Mouse (Mus musculus): ENCODE measurements around the gene Dkk3. TPM values are rescaled to one million over a fixed set of nuclear protein-coding genes. Genes with fewer than 3 reads are reported as not detected.

The Dkk3 gene
- 5.8 and 6.4 TPM in 2 replicates for polyA plus RNA-seq (2015; fragmentation: Nextera tagmentation; extraction: Ambion mirVana)

DNA sequence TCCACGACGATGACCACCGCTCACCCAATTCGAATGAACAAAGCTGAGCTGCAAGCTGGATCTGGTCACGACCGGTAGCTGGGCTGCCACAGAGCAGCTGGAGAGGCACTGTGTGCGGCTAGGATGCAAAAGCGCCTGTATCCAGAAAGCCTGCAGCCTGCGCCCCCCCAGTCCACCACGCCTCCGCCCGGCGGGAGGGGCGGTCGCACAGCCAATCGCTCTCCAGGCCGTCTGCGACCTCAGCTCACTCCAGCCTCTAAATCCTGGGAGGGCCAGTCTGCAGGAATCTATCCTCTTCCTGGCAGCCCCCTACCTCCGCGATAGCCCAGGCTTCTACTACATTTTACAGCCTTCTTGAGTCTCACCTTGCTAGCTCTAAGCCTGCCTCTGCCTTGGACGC is at the start of gene Dkk3:
TSS of gene Dkk3 (minus strand) at position 116 of the 400 bp plus-strand sequence.
- Histone ChIP-seq H3K9me3 (replicated peaks) (no peaks in the 10 kb centered on the region), H3K4me1 (replicated peaks) (peaks cover 14% of the 10 kb centered on the region), H3K9ac (no peak within 1 kb of the TSS), H3K27me3 (peaks cover 39% of the 10 kb centered on the region), H3K4me2 (peak within 1 kb of the TSS; percentile 50), H3K27ac (no peak within 1 kb of the TSS), H3K36me3 (no peaks in the 10 kb centered on the region), H3K4me3 (replicated peaks) (peak within 1 kb of the TSS; percentile 50)
- 6% methylated on average over 21 of the region's 21 CpGs for WGBS (ENCODE audit: insufficient replicate concordance)
- peak; percentile 26; the same call in 1 of the 2 replicates for ATAC-seq (ENCODE audit: low read depth)
- DNase-seq = no peak

DNA sequence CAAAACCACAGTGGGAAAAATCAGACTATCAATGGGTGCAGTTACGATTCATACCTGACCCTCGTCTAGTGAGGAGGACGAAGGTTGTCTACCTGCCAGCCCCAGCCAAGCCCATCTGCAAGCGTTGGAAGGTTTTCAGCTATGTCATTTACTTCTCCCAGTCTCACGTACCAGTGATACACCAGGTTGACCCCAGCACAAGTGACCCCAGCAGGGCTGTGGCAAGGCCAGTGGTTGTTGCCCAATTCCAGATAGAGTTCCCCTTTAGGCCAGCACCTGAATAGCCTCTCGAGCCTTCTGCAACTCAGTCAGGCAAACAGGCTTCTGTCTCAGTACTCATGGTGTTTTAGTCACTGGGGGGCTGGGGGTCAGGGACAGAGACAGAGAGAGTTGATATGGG is 48.9 kb upstream of the Dkk3 start:
- H3K9me3 ChIP-seq (replicated peaks) = no peaks in the 10 kb centered on the region
- H3K4me3 ChIP-seq (replicated peaks) = no peak overlapping the region
- H3K27ac ChIP-seq = no peak overlapping the region
- peaks cover 12% of the 10 kb centered on the region for H3K4me1 ChIP-seq (replicated peaks)
- no peak overlapping the region for H3K9ac ChIP-seq
- DNase-seq (no peak), ATAC-seq (ENCODE audit: low read depth) (no peak)
- H3K27me3 ChIP-seq = no peaks in the 10 kb centered on the region
- no peaks in the 10 kb centered on the region for H3K36me3 ChIP-seq
- 69% methylated on average over 6 of the region's 6 CpGs for WGBS (ENCODE audit: insufficient replicate concordance)
- no peak overlapping the region for H3K4me2 ChIP-seq

DNA sequence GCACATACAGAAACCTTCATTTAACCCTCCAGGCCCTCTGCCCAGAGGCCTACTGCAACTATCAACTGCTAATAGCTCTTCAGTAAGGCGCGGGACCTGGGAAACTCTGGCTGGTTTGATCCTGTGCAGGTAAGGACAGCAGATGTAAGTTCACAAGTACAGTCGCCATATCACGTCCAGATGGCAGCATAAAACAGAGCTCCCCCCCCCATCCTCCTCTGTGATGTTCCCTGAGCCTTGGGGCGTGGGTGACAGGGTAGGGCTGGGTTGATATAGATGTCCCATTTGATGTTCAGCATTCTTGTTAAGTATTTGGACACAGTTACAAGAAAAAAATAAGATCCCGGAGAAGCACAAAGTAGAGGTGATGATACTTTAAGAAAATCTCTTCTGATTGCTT is 46.7 kb upstream of the Dkk3 start:
- Histone ChIP-seq H3K36me3 (no peaks in the 10 kb centered on the region), H3K4me2 (no peak overlapping the region), H3K4me1 (replicated peaks) (peaks cover 12% of the 10 kb centered on the region), H3K4me3 (replicated peaks) (no peak overlapping the region), H3K9me3 (replicated peaks) (no peaks in the 10 kb centered on the region), H3K27me3 (no peaks in the 10 kb centered on the region), H3K9ac (no peak overlapping the region), H3K27ac (no peak overlapping the region)
- ATAC-seq (ENCODE audit: low read depth) (no peak), DNase-seq (no peak)
- 63% methylated on average over 6 of the region's 6 CpGs for WGBS (ENCODE audit: insufficient replicate concordance)

DNA sequence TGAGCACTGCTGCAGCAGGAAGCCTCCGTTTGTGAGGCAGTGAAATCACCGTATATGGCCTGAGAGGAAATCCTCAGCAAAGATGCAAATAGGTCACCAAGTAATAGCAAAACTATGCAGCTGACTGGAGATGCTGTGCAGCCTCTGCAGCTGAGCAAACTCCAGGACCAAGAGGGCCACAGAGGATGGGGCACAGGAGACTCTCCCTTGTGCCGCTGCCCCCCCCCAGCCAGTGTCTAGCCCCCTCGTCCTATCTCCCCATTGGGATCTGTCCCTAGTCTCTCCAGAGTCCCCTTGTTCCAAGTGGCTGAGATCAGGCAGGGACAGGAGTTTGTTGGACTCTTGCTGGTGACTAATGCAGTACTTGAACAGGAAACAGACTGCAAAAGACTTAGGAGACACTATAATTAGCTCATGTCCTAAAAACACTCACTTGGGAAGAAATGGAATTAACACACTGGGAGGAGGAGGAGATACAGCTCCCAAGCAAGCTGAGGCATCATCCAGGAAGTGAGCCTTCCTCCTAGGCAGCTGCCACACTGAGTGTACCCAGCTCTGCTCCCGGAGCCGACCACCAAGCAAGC is 45.6 kb upstream of the Dkk3 start:
- Histone ChIP-seq H3K4me3 (replicated peaks) (no peak overlapping the region), H3K27me3 (no peaks in the 10 kb centered on the region), H3K4me2 (no peak overlapping the region), H3K9ac (no peak overlapping the region), H3K9me3 (replicated peaks) (no peaks in the 10 kb centered on the region), H3K4me1 (replicated peaks) (peaks cover 12% of the 10 kb centered on the region), H3K36me3 (no peaks in the 10 kb centered on the region), H3K27ac (peak overlapping the region; percentile 43)
- ATAC-seq (ENCODE audit: low read depth) (no peak), DNase-seq (no peak)
- 31% methylated on average over 6 of the region's 6 CpGs for WGBS (ENCODE audit: insufficient replicate concordance)

DNA sequence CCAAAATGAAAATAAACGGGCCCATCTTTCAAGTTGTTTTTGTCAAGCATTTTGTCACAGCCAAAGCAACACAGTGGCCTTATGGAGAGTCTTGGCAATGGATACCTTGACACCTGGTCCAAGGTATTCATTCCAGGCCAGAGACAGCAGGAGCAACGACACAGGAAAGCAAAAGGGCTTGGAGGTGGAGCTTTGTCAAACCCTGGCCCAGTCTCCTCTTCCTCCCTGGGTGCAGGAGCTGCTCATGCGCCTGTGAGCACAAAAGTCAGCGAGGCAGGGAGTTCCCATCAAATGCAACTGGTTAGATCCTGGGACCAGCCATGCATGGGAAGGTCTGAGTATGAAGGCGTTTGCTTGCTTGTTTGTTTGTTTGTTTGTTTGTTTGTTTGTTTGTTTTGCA is 45.1 kb upstream of the Dkk3 start:
- no peak overlapping the region for H3K4me3 ChIP-seq (replicated peaks)
- no peak overlapping the region for H3K9ac ChIP-seq
- WGBS (ENCODE audit: insufficient replicate concordance) = 51% methylated on average over 5 of the region's 5 CpGs
- ATAC-seq (ENCODE audit: low read depth) (no peak), DNase-seq (no peak)
- no peaks in the 10 kb centered on the region for H3K9me3 ChIP-seq (replicated peaks)
- H3K4me2 ChIP-seq = no peak overlapping the region
- H3K27me3 ChIP-seq = no peaks in the 10 kb centered on the region
- peaks cover 10% of the 10 kb centered on the region for H3K4me1 ChIP-seq (replicated peaks)
- no peak overlapping the region for H3K27ac ChIP-seq
- H3K36me3 ChIP-seq = no peaks in the 10 kb centered on the region

DNA sequence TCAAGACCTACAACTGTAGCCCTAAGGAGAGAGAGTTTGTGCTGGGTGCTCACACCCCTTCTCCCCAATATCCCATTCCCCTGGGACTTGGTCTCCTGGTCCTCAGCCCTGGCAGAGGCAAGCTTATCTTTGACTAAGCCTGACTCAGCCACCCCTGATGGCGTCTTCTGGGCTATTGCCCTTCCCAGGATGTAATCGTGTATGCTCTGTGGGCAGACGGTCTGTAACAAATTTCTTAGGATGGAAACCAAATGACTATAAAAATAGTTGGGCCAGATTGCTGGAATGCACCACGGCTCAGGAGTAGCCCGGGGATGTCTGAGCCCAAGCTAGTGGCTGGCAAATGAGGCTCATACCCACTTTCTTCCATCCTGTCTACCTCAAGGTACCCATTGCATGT is 44.0 kb upstream of the Dkk3 start:
- no peak overlapping the region for H3K9ac ChIP-seq
- 66% methylated on average over 5 of the region's 5 CpGs for WGBS (ENCODE audit: insufficient replicate concordance)
- H3K4me1 ChIP-seq (replicated peaks) = no peaks in the 10 kb centered on the region
- no peak overlapping the region; the same call in 1 of the 2 replicates for H3K27ac ChIP-seq
- H3K4me3 ChIP-seq (replicated peaks) = no peak overlapping the region
- H3K27me3 ChIP-seq = no peaks in the 10 kb centered on the region
- H3K36me3 ChIP-seq = no peaks in the 10 kb centered on the region
- no peak for DNase-seq
- no peak for ATAC-seq (ENCODE audit: low read depth)
- no peaks in the 10 kb centered on the region for H3K9me3 ChIP-seq (replicated peaks)
- H3K4me2 ChIP-seq = no peak overlapping the region

DNA sequence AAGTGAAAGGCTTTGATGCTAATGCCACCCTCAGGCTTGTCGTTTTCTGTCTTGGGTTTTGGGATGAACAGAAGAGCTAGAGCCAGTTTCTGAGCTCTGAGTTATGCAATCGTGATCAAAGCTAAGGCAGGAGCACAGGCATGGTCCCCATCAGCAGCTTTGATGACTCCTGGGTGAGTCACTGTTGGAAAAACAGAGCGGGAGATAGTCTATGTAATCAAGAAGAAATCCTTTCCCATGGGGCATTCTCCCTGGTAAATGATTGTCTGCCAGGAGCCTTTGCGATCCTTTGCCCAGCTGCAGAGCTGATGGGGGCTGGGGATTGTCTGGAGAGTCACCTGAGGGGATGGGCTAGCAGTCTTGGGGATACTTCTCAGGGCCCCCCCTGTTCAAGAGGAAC is 43.3 kb upstream of the Dkk3 start:
- Histone ChIP-seq H3K4me3 (replicated peaks) (no peak overlapping the region), H3K4me2 (no peak overlapping the region), H3K4me1 (replicated peaks) (no peaks in the 10 kb centered on the region), H3K36me3 (no peaks in the 10 kb centered on the region), H3K27ac (no peak overlapping the region; the same call in 1 of the 2 replicates), H3K9me3 (replicated peaks) (no peaks in the 10 kb centered on the region), H3K27me3 (no peaks in the 10 kb centered on the region), H3K9ac (no peak overlapping the region)
- WGBS (ENCODE audit: insufficient replicate concordance) = 44% methylated on average over 4 of the region's 4 CpGs
- DNase-seq = no peak
- peak; percentile 43; the same call in 1 of the 2 replicates for ATAC-seq (ENCODE audit: low read depth)

DNA sequence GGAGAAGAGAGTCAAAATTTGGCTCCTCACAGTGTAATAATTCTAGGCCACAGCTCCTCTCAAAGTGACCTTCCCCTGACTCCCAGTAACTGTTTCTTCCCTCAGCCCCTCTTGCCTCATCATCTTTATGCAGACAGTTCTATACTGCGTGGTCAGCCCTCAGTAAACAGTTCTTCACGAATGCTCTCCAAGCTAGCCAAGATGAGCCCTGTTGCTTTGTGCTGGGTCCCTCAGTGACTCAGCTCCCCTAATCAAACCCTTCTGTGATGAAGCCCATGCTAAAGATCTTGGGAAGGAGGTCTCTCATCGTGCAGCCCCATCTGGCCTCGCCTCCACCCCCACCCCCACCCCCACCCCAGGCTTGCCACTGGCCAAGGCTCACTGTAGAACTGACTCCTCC is 41.9 kb upstream of the Dkk3 start:
- no peaks in the 10 kb centered on the region for H3K9me3 ChIP-seq (replicated peaks)
- no peak overlapping the region for H3K4me2 ChIP-seq
- 28% methylated on average over 4 of the region's 4 CpGs for WGBS (ENCODE audit: insufficient replicate concordance)
- H3K4me1 ChIP-seq (replicated peaks) = no peaks in the 10 kb centered on the region
- no peaks in the 10 kb centered on the region for H3K36me3 ChIP-seq
- no peak for DNase-seq
- ATAC-seq (ENCODE audit: low read depth) = no peak
- no peak overlapping the region for H3K9ac ChIP-seq
- no peak overlapping the region for H3K4me3 ChIP-seq (replicated peaks)
- no peaks in the 10 kb centered on the region for H3K27me3 ChIP-seq
- no peak overlapping the region for H3K27ac ChIP-seq

DNA sequence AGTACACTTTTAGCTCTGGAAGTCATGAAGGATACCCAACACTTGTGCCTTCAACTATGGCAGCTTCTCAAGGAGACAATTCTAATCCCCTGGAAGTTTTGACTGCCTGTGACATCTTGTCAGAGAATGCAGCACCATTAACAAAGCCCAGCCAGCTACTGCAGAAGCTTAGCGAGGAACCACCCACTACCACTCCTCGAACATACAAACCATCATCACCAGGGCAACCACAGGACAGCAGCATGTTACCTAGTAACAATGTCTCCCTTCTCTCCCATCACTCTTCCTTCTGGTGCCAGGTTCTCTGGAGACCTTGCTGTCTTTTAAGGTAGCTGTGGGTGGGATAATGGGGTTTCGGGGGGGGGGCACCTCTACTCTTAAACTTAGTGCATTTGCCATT is 40.5 kb upstream of the Dkk3 start:
- WGBS (ENCODE audit: insufficient replicate concordance) = 49% methylated on average over 3 of the region's 3 CpGs

DNA sequence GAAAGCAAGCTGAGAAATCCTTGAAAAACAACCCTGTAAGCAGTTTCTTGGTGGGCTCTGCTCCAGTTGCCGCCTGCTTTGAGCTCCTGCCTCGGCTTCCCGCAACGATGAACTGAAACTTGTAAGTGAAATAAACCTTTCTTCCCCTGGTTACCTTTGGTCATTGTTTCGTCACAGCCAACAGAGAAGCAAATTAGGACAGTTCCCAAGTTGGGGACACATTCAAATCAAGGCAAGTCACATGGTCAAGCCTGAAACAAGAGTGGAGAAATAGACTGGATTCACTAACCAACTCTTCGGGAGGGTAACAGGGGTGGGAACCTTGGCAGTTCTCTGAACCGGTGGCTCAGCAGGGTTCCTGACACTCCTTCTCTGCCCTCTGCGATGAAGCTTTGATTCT is 38.6 kb upstream of the Dkk3 start:
- Histone ChIP-seq H3K9ac (no peak overlapping the region), H3K9me3 (replicated peaks) (no peaks in the 10 kb centered on the region), H3K27me3 (no peaks in the 10 kb centered on the region), H3K36me3 (no peaks in the 10 kb centered on the region), H3K4me3 (replicated peaks) (no peak overlapping the region), H3K4me1 (replicated peaks) (no peaks in the 10 kb centered on the region), H3K27ac (no peak overlapping the region), H3K4me2 (no peak overlapping the region)
- WGBS (ENCODE audit: insufficient replicate concordance) = 62% methylated on average over 8 of the region's 8 CpGs
- no peak for DNase-seq
- no peak for ATAC-seq (ENCODE audit: low read depth)

More for the DNA sequence above, 40.5 kb upstream of the Dkk3 start:
- no peaks in the 10 kb centered on the region for H3K36me3 ChIP-seq
- no peaks in the 10 kb centered on the region for H3K27me3 ChIP-seq
- no peak for ATAC-seq (ENCODE audit: low read depth)
- no peak for DNase-seq
- no peaks in the 10 kb centered on the region for H3K4me1 ChIP-seq (replicated peaks)
- H3K4me3 ChIP-seq (replicated peaks) = no peak overlapping the region
- H3K27ac ChIP-seq = no peak overlapping the region
- no peaks in the 10 kb centered on the region for H3K9me3 ChIP-seq (replicated peaks)
- no peak overlapping the region for H3K4me2 ChIP-seq
- H3K9ac ChIP-seq = no peak overlapping the region

DNA sequence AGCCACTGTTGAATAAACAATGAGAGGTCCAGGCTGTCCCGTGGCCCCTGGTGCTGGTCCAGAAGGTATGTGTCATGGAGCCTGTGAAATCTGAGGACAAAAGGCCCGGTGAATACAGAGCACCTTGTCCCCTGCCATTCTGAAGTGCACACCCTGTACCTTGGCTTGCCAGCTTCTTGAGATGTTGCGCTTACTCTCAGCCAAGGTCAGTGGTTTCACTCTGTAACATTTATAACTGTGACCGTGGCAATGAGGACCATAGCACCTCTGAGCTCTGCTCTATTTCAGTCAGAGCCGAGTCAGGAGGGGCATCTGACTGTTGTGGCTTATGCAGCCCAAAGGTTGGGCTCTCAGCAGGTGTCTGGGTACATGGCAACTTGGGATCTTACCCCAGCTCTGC is 35.4 kb upstream of the Dkk3 start:
- Histone ChIP-seq H3K36me3 (no peaks in the 10 kb centered on the region), H3K27me3 (no peaks in the 10 kb centered on the region), H3K9me3 (replicated peaks) (no peaks in the 10 kb centered on the region), H3K4me1 (replicated peaks) (no peaks in the 10 kb centered on the region), H3K27ac (no peak overlapping the region), H3K4me2 (no peak overlapping the region), H3K4me3 (replicated peaks) (no peak overlapping the region), H3K9ac (no peak overlapping the region)
- DNase-seq = no peak
- ATAC-seq (ENCODE audit: low read depth) = no peak
- 56% methylated on average over 5 of the region's 5 CpGs for WGBS (ENCODE audit: insufficient replicate concordance)

DNA sequence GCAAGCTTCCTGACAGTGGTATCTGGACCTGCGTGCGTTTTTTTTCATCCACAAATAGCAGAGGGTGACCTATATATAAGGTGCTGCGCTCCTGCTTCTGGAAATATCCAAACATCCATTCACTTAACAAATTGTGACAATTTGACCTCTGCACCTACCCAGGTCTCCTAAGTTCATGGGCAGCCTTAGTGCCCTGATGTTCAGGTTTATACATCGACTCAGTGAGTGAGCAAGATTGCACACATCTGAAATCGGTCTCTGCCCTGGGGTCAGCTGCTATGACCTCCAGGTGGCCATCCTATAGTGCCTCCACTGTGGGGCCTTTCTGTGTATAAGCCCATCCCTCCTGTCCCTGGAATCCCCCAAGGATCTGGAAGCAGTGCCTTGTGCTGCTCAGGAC is 33.9 kb upstream of the Dkk3 start:
- no peak for DNase-seq
- 65% methylated on average over 5 of the region's 5 CpGs for WGBS (ENCODE audit: insufficient replicate concordance)
- ATAC-seq (ENCODE audit: low read depth) = no peak

More for the DNA sequence above, 33.9 kb upstream of the Dkk3 start:
- Histone ChIP-seq H3K4me1 (replicated peaks) (0 out of 2 replicates have a peak, but pooled peaks cover 7% of the 10 kb centered on the region), H3K27ac (no peak overlapping the region), H3K36me3 (no peaks in the 10 kb centered on the region), H3K9me3 (replicated peaks) (no peaks in the 10 kb centered on the region), H3K4me2 (no peak overlapping the region), H3K27me3 (no peaks in the 10 kb centered on the region), H3K4me3 (replicated peaks) (no peak overlapping the region), H3K9ac (no peak overlapping the region)

Measured in liver, embryonic 13.5 days (tissue).